Mouse (Mus musculus) cerebellum, adult 2 months (tissue): Measurements from ENCODE around the gene Olfr206. TPM values are rescaled to one million over a fixed set of nuclear protein-coding genes. Genes with fewer than 3 reads are reported as not detected.
"Not testable (repeated sequence)": the region's sequence is repeated elsewhere in the genome, so short reads cannot be mapped to it uniquely, and the experiment has no call there.

ENCODE experiments used
- DNase-seq, 2 experiments: peaks; one replicate each; pipeline ENCODE4 v3.0.0; 2021
- H3K27ac ChIP-seq: fragments of 200-500 bp; 2 replicates; pipeline ENCODE4 v1.5.1; 2012; ENCODE audit warnings: low read length, control low read depth, inconsistent platforms; ENCODE audit not compliant: insufficient read depth
- H3K27me3 ChIP-seq: fragments of 200-500 bp; 2 replicates; pipeline ENCODE4 v1.6.1; 2012; ENCODE audit warnings: inconsistent platforms, mild to moderate bottlenecking, low read length, moderate library complexity; ENCODE audit not compliant: control insufficient read depth, insufficient read depth
- H3K4me1 ChIP-seq: fragments of 200-500 bp; 2 replicates; pipeline ENCODE4 v1.6.1; 2011; ENCODE audit warnings: low read length; ENCODE audit not compliant: control insufficient read depth, insufficient read depth
- H3K4me3 ChIP-seq: fragments of 200-500 bp; replicated peaks from 2 replicates; pipeline ENCODE3; 2011; ENCODE audit warnings: mild to moderate bottlenecking, low read depth, low read length, control low read depth; ENCODE audit not compliant: insufficient read depth
- CTCF ChIP-seq: fragments of 200-500 bp; IDR thresholded peaks from 2 replicates; pipeline ENCODE4 v1.5.1; 2011; ENCODE audit warnings: low read depth, mild to moderate bottlenecking, control low read depth, low read length, moderate library complexity, borderline replicate concordance; ENCODE audit not compliant: insufficient read depth
- POLR2A ChIP-seq: fragments of 200-500 bp; IDR thresholded peaks from 2 replicates; pipeline ENCODE4 v1.6.1; 2011; ENCODE audit warnings: low read length, control low read depth, borderline replicate concordance; ENCODE audit not compliant: insufficient read depth
- WGBS: fragments of 180-500 bp; shearing (Covaris S2); methylation state at CpG from one replicate; pipeline ENCODE4 v1.1.7; 2018; 5-methylcytosine and 5-hydroxymethylcytosine counted together
- polyA plus RNA-seq: library from polyadenylated mRNA; depleted of rRNA; stranded (reverse); fragments of >200 nt; gene quantifications from 2 replicates; pipeline ENCODE4 v1.2.3, GENCODE M21; 2012; rRNA removed

Olfr206 gene
- not detected in 2 replicates for polyA plus RNA-seq

DNA sequence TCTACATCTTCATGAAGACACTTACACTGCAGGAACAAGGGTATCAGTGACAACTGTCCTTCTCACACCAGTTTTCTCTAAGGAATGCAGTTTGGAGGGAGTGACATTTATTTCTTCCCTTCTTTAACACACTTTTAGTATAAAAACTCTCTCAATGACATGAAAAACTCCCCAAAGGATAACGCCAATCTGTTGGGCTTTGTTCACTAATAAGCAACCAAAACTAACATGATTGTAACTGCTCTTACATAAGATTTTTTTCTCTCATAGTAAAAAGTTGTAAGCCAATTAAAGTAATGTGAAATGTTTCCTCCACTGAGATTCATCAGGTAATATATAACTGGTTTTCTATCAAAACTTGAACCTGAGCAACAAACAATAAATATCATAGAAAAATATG is at the start of gene Olfr206:
Gene Olfr206, minus strand, starts transcription at position 101 of the 400 bp plus-strand sequence.
- no peak within 1 kb of the TSS for H3K4me3 ChIP-seq
- DNase-seq, result no peak
- no peak for TF ChIP-seq POLR2A
- no peak for TF ChIP-seq CTCF
- no peaks in the 10 kb centered on the region for H3K27me3 ChIP-seq
- H3K27ac ChIP-seq, result no peak within 1 kb of the TSS
- 78% methylated on average over 1 of the region's 1 CpGs for WGBS
- H3K4me1 ChIP-seq, result no peaks in the 10 kb centered on the region

GRCm38 (mm10) chr16:59393300-59393699 is 44.3 kb upstream of the Olfr206 start:
- peak; percentile 53 to 80 for DNase-seq
- 5% methylated on average over 3 of the region's 3 CpGs for WGBS
- 0 out of 2 replicates have a peak, but pooled peaks cover 4% of the 10 kb centered on the region for H3K4me1 ChIP-seq
- no peaks in the 10 kb centered on the region for H3K27me3 ChIP-seq
- no peak overlapping the region for H3K4me3 ChIP-seq
- TF ChIP-seq POLR2A (no peak), CTCF (no peak)
- H3K27ac ChIP-seq, result no peak overlapping the region

DNA sequence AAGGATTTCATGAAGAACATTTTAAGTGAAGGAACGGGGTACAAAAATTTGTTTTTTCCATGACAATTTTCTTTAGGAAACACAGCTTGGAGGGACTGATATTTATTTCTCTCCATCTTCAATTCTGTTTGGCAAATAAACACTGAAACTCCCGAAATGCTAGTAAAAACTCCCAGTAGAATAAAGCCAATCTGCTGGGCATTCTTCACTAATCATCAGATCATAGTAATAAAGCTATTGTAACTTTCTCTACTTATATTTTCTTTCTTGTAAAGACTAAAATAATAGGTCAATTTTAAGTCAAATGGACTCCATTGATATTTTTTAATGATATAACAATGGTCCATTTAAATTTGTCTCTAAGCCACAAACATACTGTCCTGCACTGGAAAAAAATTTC is 14.8 kb upstream of the Olfr206 start, which contains the start of gene Olfr209:
Gene Olfr209, minus strand, starts transcription at position 101 of the 400 bp plus-strand sequence.
- no peak for DNase-seq
- WGBS, result 81% methylated on average over 2 of the region's 2 CpGs
- TF ChIP-seq CTCF (no peak), POLR2A (no peak)
- Histone ChIP-seq H3K4me1 (no peaks in the 10 kb centered on the region), H3K27ac (no peak within 1 kb of the TSS), H3K4me3 (no peak within 1 kb of the TSS), H3K27me3 (no peaks in the 10 kb centered on the region)

GRCm38 (mm10) chr16:59331038-59331437 is 18.0 kb downstream of the Olfr206 start, which contains the start of gene Olfr205:
Gene Olfr205 (minus strand): TSS chr16:59331138.
- TF ChIP-seq CTCF (no peak), POLR2A (no peak)
- H3K27me3 ChIP-seq, result no peaks in the 10 kb centered on the region
- no peak for DNase-seq

DNA sequence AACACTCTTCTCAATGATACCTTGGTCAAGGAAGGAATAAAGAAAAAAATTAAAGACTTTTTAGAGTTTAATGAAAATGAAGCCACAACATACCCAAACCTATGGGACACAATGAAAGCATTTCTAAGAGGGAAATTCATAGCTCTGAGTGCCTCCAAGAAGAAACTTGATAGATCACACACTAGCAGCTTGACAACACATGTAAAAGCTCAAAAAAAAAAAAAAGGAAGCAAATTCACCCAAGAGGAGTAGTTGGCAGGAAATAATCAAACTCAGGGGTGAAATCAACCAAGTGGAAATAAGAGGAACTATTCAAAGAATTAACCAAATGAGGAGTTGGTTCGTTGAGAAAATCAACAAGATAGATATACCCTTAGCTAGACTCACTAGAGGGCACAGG is 25.8 kb downstream of the Olfr206 start:
- WGBS, result 42% methylated on average over 1 of the region's 1 CpGs

More at GRCm38 (mm10) chr16:59331038-59331437, 18.0 kb downstream of the Olfr206 start, which contains the start of gene Olfr205:
- H3K4me3 ChIP-seq, result no peak within 1 kb of the TSS
- no peak within 1 kb of the TSS for H3K27ac ChIP-seq
- no peaks in the 10 kb centered on the region for H3K4me1 ChIP-seq

DNA sequence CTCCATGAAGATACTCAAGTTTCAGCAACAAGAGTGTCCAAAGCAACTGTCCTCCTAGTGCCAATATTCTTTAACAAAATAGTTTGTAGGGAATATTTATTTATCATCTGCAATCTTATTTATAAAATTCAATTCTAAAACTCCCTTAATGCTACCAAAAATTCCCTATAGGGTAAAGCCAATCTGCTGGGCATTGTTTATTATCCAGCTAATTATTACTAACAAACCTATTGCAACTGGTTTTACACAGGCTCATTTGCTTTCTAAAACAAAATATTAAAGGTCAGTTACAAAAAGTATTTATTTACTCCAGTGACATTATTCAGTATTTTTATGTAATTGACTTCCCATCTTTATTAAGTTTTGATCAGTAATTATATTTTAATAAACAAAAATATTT is 30.9 kb downstream of the Olfr206 start, which contains the start of gene Olfr204:
Gene Olfr204, minus strand, starts transcription at position 101 of the 400 bp plus-strand sequence.
- TF ChIP-seq POLR2A, result no peak
- TF ChIP-seq CTCF, result no peak
- Histone ChIP-seq H3K4me1 (no peaks in the 10 kb centered on the region), H3K27me3 (no peaks in the 10 kb centered on the region), H3K27ac (no peak within 1 kb of the TSS), H3K4me3 (no peak within 1 kb of the TSS)
- no peak for DNase-seq

More for the DNA sequence above, 25.8 kb downstream of the Olfr206 start:
- not testable (repeated sequence) for H3K27me3 ChIP-seq, DNase-seq, H3K4me3 ChIP-seq, H3K27ac ChIP-seq, H3K4me1 ChIP-seq

DNA sequence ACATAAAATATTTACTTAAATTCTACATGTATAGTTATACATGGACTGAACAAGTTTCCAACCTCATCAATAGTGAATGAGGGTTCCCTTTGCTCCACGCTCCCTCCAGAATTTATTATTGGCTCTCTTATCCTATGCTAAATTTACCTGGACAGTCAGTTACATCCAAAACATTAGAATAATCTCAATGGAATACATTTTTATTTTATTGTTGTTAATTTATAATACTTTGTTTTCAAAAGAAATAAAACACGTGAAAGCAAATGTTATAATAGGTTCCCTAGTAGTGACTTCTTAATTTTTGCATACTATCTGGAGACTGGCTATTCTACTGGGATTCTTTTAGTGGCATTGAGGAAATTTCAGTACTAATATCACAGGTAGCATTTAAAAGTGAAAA is 50.5 kb downstream of the Olfr206 start, which contains the start of gene Olfr203:
Gene Olfr203, plus strand, starts transcription at position 301 of the 400 bp plus-strand sequence.
- no peak for DNase-seq
- Histone ChIP-seq H3K4me1 (no peaks in the 10 kb centered on the region), H3K27ac (no peak within 1 kb of the TSS), H3K27me3 (no peaks in the 10 kb centered on the region), H3K4me3 (no peak within 1 kb of the TSS)
- WGBS, result 93% methylated on average over 2 of the region's 2 CpGs
- TF ChIP-seq POLR2A (no peak), CTCF (no peak)

Other genes starting within 250 kb of the Olfr206 start
- not detected in 2 replicates for gene Olfr193, start 237.4 kb downstream of the Olfr206 start, polyA plus RNA-seq
- not detected in 2 replicates for gene Olfr194, start 228.2 kb downstream of the Olfr206 start, polyA plus RNA-seq
- gene Olfr195, start 202.2 kb downstream of the Olfr206 start, polyA plus RNA-seq, result not detected in 2 replicates
- not detected in 2 replicates for gene Olfr196, start 178.8 kb downstream of the Olfr206 start, polyA plus RNA-seq
- gene Olfr198, start 145.7 kb downstream of the Olfr206 start, polyA plus RNA-seq, result not detected in 2 replicates
- gene Olfr199, start 129.5 kb downstream of the Olfr206 start, polyA plus RNA-seq, result not detected in 2 replicates
- not detected in 2 replicates for gene Olfr201, start 76.6 kb downstream of the Olfr206 start, polyA plus RNA-seq
- gene Olfr202, start 62.5 kb downstream of the Olfr206 start, polyA plus RNA-seq, result not detected in 2 replicates
- not detected in 2 replicates for gene Olfr203, start 50.4 kb downstream of the Olfr206 start, polyA plus RNA-seq
- 0.02 TPM in 1 of 2 replicates, not detected in the other for gene Olfr204, start 31.0 kb downstream of the Olfr206 start, polyA plus RNA-seq
- gene Olfr205, start 18.1 kb downstream of the Olfr206 start, polyA plus RNA-seq, result not detected in 2 replicates
- not detected in 2 replicates for gene Olfr209, start 14.7 kb upstream of the Olfr206 start, polyA plus RNA-seq
- 0.02 TPM in 1 of 2 replicates, not detected in the other for gene Gabrr3, start 58.1 kb upstream of the Olfr206 start, polyA plus RNA-seq
- 5.2 and 5.5 TPM in 2 replicates for gene Riox2, start 122.5 kb upstream of the Olfr206 start, polyA plus RNA-seq